Mouse (Mus musculus): ENCODE results near the gene Tex14. TPM values are rescaled to one million over a fixed set of nuclear protein-coding genes. Genes with fewer than 3 reads are reported as not detected.
"Not testable (repeated sequence)": the region's sequence is repeated elsewhere in the genome, so short reads cannot be mapped to it uniquely, and the experiment has no call there.

The Tex14 gene
- total RNA-seq, 2 experiments from 2014 or later: 0.36 to 0.95 TPM

DNA sequence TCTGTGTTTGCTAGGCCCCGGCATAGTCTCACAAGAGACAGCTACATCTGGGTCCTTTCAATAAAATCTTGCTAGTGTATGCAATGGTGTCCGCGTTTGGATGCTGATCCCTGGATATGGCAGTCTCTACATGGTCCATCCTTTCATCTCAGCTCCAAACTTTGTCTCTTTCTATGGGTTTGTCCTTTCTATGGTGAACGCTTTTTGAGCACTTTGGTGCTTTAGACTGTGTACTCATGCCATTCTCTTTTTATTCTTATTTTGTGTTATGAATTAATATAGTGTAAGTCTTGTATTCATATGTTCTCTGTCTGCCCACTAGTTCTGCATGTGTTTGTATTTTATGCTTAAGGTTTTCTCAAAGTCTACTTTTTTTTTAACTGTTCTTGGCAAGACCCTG is 67.2 kb downstream of the Tex14 start:
- not testable (repeated sequence) for DNase-seq

- DNase-seq: not testable (repeated sequence)
These were observed 74.3 kb downstream of the Tex14 start for GRCm38 (mm10) chr11:87479172-87479571.

DNA sequence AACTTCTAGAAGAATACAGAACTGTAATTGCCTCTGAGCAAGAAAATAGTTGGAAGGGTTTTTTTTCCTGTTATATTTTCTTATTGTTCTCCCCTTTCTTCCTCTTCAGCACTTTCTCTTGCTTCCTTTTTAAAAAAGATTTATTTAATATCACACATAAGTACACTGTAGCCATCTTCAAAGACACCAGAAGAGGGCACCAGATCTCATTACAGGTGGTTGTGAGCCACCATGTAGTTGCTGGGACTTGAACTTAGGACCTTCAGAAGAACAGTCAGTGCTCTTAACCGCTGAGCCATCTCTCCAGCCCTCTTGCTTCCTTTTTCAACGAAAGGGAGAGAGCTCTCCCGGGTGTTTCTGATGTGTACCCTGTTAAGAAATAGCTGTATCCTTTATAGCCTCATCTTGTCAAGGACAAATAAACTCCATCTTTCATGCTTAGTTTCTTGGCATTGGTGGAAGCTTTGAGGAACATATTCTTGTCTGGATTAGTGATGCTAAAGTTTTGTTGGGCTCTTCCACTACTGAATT is 79.0 kb downstream of the Tex14 start:
- DNase-seq: no peak

DNA sequence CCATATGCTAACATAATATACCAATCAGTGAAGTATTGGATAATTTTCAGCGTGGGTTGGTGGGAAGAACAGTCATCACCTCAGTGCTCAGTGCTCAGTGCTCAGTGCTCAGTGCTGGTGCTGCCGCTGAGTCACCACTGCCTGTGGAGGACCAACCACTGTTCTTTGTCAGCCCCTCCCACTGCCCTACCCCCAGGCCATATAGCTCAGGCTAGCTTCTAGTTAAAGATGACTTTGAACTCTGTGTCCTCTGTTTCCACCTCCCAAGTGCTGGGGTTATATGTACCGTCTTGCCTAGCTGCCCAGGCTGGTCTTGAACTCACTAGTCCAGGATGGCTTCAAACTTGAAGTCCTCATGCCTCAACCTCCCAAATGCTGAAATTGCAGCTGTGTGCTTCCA is 84.1 kb downstream of the Tex14 start:
- no peak for DNase-seq

GRCm38 (mm10) chr11:87504690-87505214 is 99.9 kb downstream of the Tex14 start:
- DNase-seq: no peak

DNA sequence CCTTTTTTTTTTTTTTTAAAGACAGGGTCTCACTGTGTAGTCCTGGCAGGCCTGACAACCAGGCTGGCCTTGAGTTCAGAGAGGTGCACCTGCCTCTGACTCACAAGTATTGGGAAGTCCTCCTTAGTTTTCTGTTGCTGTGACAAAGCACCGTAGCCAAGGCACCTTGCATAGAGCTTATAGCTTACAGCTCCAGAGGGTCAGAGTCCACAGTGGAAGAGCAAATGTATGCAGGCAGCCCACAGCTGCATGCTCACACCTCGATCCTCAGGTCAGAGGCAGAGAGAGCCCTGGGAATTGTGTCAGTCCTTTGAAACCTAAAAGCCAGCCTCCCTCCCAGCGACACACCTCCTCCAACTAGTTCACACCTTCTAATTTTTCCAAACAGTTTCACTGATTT is 101.6 kb downstream of the Tex14 start:
- no peak for DNase-seq

DNA sequence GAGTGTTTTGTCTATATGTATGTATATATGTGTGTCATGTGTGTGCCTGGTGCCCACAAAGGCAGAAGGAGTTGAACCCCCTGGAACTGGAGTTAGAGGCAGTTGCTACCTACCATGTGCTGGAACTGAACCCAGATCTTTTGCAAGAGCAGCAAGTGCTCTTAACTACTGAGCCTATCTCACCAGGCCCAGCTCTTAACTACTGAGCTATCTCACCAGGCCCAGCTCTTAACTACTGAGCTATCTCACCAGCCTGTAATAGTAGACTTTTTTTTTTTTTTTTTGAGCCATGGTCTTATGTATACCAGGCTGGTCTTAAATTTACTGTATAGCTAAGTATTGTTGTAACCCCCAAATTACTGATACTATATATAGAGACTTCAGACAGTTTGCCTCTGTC is 102.2 kb downstream of the Tex14 start:
- no peak for DNase-seq

GRCm38 (mm10) chr11:87519260-87519659 is 114.4 kb downstream of the Tex14 start:
- DNase-seq: peak; percentile 60 to 61

DNA sequence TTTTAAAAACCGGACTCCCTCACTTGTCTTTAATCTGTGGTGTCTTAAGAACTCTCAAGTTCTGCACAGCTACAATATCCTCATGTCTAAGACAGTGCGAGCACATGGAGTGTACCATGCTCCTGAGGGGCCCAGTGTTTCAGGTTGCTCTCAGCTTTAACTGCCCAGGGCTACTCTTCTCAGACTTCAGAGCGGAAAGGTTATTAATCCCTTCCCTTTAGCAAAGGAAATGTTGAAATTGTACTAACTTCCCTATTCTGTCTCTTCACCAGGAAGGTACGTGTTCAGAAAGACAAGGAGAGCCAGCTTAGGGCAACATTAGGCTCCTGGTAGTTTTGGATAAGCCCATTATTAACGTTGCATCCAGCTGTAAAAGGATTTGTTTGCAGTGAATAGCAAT is 118.6 kb downstream of the Tex14 start:
- no peak for DNase-seq

GRCm38 (mm10) chr11:87523967-87524366 is 119.1 kb downstream of the Tex14 start:
- DNase-seq: no peak

- DNase-seq: no peak
These were observed 119.9 kb downstream of the Tex14 start for GRCm38 (mm10) chr11:87524780-87525179.

DNA sequence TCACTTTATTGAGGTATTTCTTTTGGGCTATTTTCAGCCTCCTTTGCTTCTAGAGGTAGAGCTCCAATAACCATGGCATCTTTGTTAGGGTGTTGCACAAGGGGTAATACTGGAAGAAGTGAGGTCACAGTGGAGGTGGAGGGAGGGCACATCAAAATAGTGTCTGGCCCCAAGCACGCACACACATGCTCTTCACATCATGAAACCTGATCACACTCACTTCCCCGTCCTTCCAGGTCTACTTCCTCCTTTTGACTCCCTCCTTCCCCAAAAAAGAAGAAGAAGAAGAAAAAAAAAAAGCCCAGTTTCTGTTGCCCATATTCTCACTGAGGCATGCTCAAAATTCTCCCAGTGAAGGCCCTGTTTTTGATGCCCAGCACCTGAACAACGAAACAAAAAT is 122.5 kb downstream of the Tex14 start:
- no peak for DNase-seq

- DNase-seq: no peak
These were observed 123.1 kb downstream of the Tex14 start for GRCm38 (mm10) chr11:87527990-87528389.

- no peak for DNase-seq
These were observed 126.8 kb downstream of the Tex14 start for GRCm38 (mm10) chr11:87531695-87532094.

- DNase-seq: peak in 1 of 2 experiments; percentile 10
These were observed 137.4 kb downstream of the Tex14 start for GRCm38 (mm10) chr11:87542285-87542684.

GRCm38 (mm10) chr11:87542906-87543305 is 138.0 kb downstream of the Tex14 start:
- DNase-seq: no peak

GRCm38 (mm10) chr11:87553342-87553741 is 148.5 kb downstream of the Tex14 start:
- DNase-seq: no peak

DNA sequence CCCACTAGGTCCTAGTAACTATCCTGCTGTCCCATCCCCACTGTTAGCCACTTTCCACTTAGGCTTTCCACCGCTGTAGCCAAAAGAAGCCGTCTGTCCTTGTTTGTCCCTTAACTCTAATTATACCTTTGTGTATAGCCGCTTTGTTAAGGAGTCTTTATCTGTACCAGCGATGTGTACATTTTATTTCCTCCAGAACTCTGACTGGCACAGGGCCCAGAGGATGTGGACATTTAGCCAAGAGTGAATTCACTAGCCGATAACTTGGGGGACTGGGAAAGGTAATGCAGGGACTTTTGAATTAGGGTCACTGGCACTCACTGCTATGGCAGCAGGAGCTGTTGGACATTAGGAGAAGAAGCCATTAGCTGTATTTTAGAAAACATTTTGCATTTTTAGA is 149.5 kb downstream of the Tex14 start:
- peak in 1 of 2 experiments; percentile 27 for DNase-seq

DNA sequence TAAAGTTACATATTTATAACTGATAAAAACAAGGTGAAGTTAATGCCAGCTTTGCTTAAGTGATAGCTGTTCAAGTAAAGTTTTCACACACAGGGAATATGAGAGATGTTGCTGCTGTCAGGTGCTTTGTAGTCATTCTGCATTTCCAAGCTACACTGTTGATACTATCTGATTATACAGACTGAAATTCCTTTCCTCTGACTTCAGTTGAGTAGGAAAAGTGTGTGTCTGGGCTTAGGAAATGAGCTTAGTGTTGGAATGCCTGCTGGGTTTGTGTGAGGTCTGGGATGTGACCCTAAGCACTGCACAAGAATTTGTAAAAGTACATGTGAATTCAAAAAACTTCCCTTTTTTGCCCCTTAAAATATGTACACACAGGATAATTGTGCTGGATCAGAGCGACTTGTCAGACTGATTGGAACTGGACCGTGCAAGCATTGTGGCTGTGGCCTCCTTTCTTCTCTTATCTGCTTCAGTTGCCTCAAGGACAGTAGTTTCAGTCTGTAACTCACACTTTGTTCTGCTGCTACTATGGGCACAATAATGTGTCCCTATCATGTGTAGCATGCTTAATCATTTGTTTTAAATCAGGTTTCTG is 150.3 kb downstream of the Tex14 start:
- peak in 1 of 2 experiments; percentile 30 for DNase-seq

GRCm38 (mm10) chr11:87561208-87561607 is 156.3 kb downstream of the Tex14 start:
- DNase-seq: no peak

GRCm38 (mm10) chr11:87566501-87566900 is 161.6 kb downstream of the Tex14 start, which contains the start of gene Gm11492:
TSS of gene Gm11492 (plus strand) at chr11:87566653.
- no peak for DNase-seq

DNA sequence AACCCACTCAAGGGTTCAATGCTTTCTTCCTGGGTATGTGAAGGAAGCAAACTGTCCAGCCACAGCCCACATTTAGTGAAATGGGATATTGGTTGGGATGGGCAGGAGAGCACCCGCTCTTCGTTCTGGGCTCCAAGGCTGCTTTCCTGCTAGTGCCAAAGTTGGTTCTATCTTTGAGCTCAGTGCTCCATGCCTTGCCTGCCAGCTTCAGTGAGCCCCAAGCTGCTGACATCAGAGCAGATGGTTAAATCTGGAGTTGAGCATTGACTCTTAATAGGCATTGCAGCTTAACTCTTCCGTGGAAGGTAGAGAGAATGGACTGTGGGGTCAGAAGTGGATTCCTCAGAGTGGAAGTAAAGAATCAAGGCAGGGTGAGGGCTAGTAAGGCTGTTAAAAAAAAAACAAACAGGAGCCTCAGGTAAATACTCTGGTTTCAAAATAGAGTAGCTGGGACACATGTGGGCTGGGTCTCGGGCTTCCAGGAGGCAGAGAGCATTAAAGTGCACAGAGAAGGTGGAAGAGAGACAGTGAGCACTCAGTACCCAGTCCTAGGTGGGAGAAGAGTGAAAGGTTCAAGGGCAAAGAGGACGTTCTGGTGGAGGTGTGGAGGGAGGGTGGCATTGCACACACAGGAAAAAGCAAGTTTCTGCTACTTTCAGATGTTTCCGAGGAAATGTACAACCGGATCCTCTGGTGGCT is 163.5 kb downstream of the Tex14 start, which contains the start of gene Sept4:
TSS of gene Sept4 (plus strand) at position 649 of the 699 bp plus-strand sequence.
- no peak for DNase-seq

DNA sequence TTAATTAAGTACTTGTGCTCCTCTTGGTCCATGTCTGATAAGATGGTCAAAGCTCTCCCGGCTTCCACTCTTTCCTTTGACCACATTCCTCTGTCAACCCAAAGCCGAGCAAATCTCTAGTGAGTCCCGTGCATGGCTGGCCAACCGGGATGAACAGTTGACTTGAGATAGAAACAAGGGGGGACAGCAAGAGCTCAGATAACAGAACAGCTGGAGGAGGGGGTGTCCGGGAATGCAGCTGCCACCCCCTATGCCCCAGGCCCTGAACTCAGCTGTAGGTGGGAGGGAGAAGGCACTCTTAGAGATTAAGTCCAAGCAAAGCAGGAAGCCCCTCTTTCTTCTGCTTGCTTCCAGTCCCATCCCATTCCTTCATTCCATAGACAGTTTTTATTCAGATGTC is 165.9 kb downstream of the Tex14 start:
- no peak for DNase-seq
